Mouse (Mus musculus) MEL (cell line): ENCODE measurements at regions not wholly inside any gene's neighbourhood (a gene's known extent, or its start where the extent isn't known, plus 50 kb on each side); places are given as distances from the start of the nearest gene placed in this dataset.

ENCODE experiments used
- DNase-seq: peaks from one replicate; pipeline ENCODE4 v3.0.0; 2011; ENCODE audit warnings: low read depth, low spot score
- H3K27ac ChIP-seq: 2 replicates; pipeline ENCODE4 v1.5.1; 2012; ENCODE audit warnings: low read depth, mild to moderate bottlenecking, control low read depth, low read length, moderate library complexity; ENCODE audit not compliant: control insufficient read depth
- H3K27me3 ChIP-seq, 2 experiments: fragments of 150-350 bp in 1 of 2; sonication (generic) in 1 of 2; 2 replicates each; pipeline ENCODE4 v1.6.1; 2012; ENCODE audit warnings: low read length in 2 of 2, mild to moderate bottlenecking in 2 of 2, improper control_type of control experiment in 1 of 2, moderate library complexity in 1 of 2; ENCODE audit not compliant: insufficient read depth in 2 of 2, control insufficient read depth in 1 of 2
- H3K36me3 ChIP-seq, 2 experiments: 2 replicates each; pipeline ENCODE4 v1.6.1; 2012 to 2014; ENCODE audit warnings: low read length in 2 of 2, improper control_type of control experiment in 1 of 2, inconsistent platforms in 1 of 2, mild to moderate bottlenecking in 1 of 2; ENCODE audit not compliant: insufficient read depth in 2 of 2, control insufficient read depth in 1 of 2
- H3K4me1 ChIP-seq, 2 experiments: fragments of 150-350 bp in 1 of 2; sonication (generic) in 1 of 2; 2 replicates each; pipeline ENCODE4 v1.6.1; 2012; ENCODE audit warnings: low read length in 2 of 2, improper control_type of control experiment in 1 of 2, mild to moderate bottlenecking in 1 of 2; ENCODE audit not compliant: insufficient read depth in 2 of 2, control insufficient read depth in 1 of 2
- H3K4me3 ChIP-seq, 2 experiments: fragments of 150-350 bp in 1 of 2; sonication (generic) in 1 of 2; 2 replicates each; pipeline ENCODE4 v1.5.1; 2012; ENCODE audit warnings: low read depth in 2 of 2, low read length in 2 of 2, mild to moderate bottlenecking in 2 of 2, moderate library complexity in 2 of 2, control low read depth in 1 of 2, improper control_type of control experiment in 1 of 2; ENCODE audit not compliant: control insufficient read depth in 1 of 2, insufficient read depth in 1 of 2
- H3K79me2 ChIP-seq: 2 replicates; pipeline ENCODE4 v1.6.1; 2012; ENCODE audit warnings: mild to moderate bottlenecking, low read length, moderate library complexity; ENCODE audit not compliant: control insufficient read depth, poor library complexity, insufficient read depth
- H3K9ac ChIP-seq: 2 replicates; pipeline ENCODE4 v1.6.1; 2012; ENCODE audit warnings: low read depth, mild to moderate bottlenecking, control low read depth, low read length, moderate library complexity; ENCODE audit not compliant: control insufficient read depth, poor library complexity, severe bottlenecking
- H3K9me3 ChIP-seq: fragments of 150-350 bp; sonication (generic); replicated peaks from 2 replicates; pipeline ENCODE4 v1.6.1; 2012; ENCODE audit warnings: mild to moderate bottlenecking, low read length, improper control_type of control experiment, moderate library complexity; ENCODE audit not compliant: insufficient read depth
- CHD1 ChIP-seq: IDR thresholded peaks from 2 replicates; pipeline ENCODE4 v1.6.1; 2012; ENCODE audit warnings: low read depth, mild to moderate bottlenecking, inconsistent platforms, low read length, improper control_type of control experiment
- EP300 ChIP-seq, 2 experiments: IDR thresholded peaks; 2 replicates each; pipeline ENCODE4 v1.6.1; 2011; ENCODE audit warnings: improper control_type of control experiment in 2 of 2, low read length in 2 of 2, low read depth in 1 of 2, mild to moderate bottlenecking in 1 of 2
- GABPA ChIP-seq: IDR thresholded peaks from 2 replicates; pipeline ENCODE4 v1.6.1; 2012; ENCODE audit warnings: low read depth, mild to moderate bottlenecking, inconsistent platforms, low read length, improper control_type of control experiment, moderate library complexity
- MAFK ChIP-seq: IDR thresholded peaks from 2 replicates; pipeline ENCODE4 v1.6.1; 2011; ENCODE audit warnings: low read depth, mild to moderate bottlenecking, low read length, improper control_type of control experiment, borderline replicate concordance
- MAZ ChIP-seq: IDR thresholded peaks from 2 replicates; pipeline ENCODE4 v1.6.1; 2012; ENCODE audit warnings: low read depth, mild to moderate bottlenecking, inconsistent platforms, low read length, improper control_type of control experiment
- MYB ChIP-seq: IDR thresholded peaks from 2 replicates; pipeline ENCODE4 v1.6.1; 2011; ENCODE audit warnings: mild to moderate bottlenecking, low read depth, low read length, improper control_type of control experiment
- NELFE ChIP-seq: IDR thresholded peaks from 2 replicates; pipeline ENCODE4 v1.6.1; 2011; ENCODE audit warnings: low read depth, low read length, improper control_type of control experiment
- NRF1 ChIP-seq: IDR thresholded peaks from 2 replicates; pipeline ENCODE4 v1.6.1; 2014; ENCODE audit warnings: low read depth, mild to moderate bottlenecking, inconsistent platforms, low read length, improper control_type of control experiment, moderate library complexity; ENCODE audit not compliant: poor library complexity, insufficient read depth, severe bottlenecking
- POLR2A ChIP-seq, 2 experiments: IDR thresholded peaks; 2 replicates each; pipeline ENCODE4 v1.6.1; 2011 to 2012; ENCODE audit warnings: low read length in 2 of 2, mild to moderate bottlenecking in 2 of 2, control low read depth in 1 of 2, improper control_type of control experiment in 1 of 2, low read depth in 1 of 2, moderate library complexity in 1 of 2; ENCODE audit not compliant: control insufficient read depth in 1 of 2, insufficient read depth in 1 of 2, poor library complexity in 1 of 2
- POLR2AphosphoS2 ChIP-seq: IDR thresholded peaks from 2 replicates; pipeline ENCODE4 v1.6.1; 2011; ENCODE audit warnings: low read length, improper control_type of control experiment
- RAD21 ChIP-seq: IDR thresholded peaks from 2 replicates; pipeline ENCODE4 v1.6.1; 2011; ENCODE audit warnings: mild to moderate bottlenecking, low read depth, low read length, improper control_type of control experiment
- RCOR1 ChIP-seq: IDR thresholded peaks from 2 replicates; pipeline ENCODE4 v1.6.1; 2012; ENCODE audit warnings: low read depth, mild to moderate bottlenecking, inconsistent platforms, low read length, improper control_type of control experiment
- SMC3 ChIP-seq: IDR thresholded peaks from 2 replicates; pipeline ENCODE4 v1.6.1; 2011; ENCODE audit warnings: low read depth, low read length, improper control_type of control experiment
- UBTF ChIP-seq: IDR thresholded peaks from 2 replicates; pipeline ENCODE4 v1.6.1; 2012; ENCODE audit warnings: low read depth, mild to moderate bottlenecking, inconsistent platforms, low read length, improper control_type of control experiment, moderate library complexity, borderline replicate concordance; ENCODE audit not compliant: insufficient read depth
- USF1 ChIP-seq: IDR thresholded peaks from 2 replicates; pipeline ENCODE4 v1.6.1; 2014; ENCODE audit warnings: low read depth, mild to moderate bottlenecking, inconsistent platforms, low read length, improper control_type of control experiment, moderate library complexity
- USF2 ChIP-seq, 2 experiments: IDR thresholded peaks; 2 replicates each; pipeline ENCODE4 v1.6.1; 2011 to 2012; ENCODE audit warnings: improper control_type of control experiment in 2 of 2, low read length in 2 of 2, borderline replicate concordance in 1 of 2, inconsistent platforms in 1 of 2, low read depth in 1 of 2, mild to moderate bottlenecking in 1 of 2; ENCODE audit not compliant: insufficient read depth in 1 of 2
- ZC3H11A ChIP-seq: IDR thresholded peaks from 2 replicates; pipeline ENCODE4 v1.6.1; 2012; ENCODE audit warnings: low read depth, mild to moderate bottlenecking, inconsistent platforms, low read length, improper control_type of control experiment
- ZMIZ1 ChIP-seq: IDR thresholded peaks from 2 replicates; pipeline ENCODE4 v1.6.1; 2012; ENCODE audit warnings: low read depth, mild to moderate bottlenecking, inconsistent platforms, low read length, improper control_type of control experiment, moderate library complexity
- ZNF384 ChIP-seq: IDR thresholded peaks from 2 replicates; pipeline ENCODE4 v1.6.1; 2012; ENCODE audit warnings: low read depth, mild to moderate bottlenecking, inconsistent platforms, low read length, improper control_type of control experiment

- DNase-seq = no peak
- Histone ChIP-seq H3K4me1 (no peaks in the 10 kb centered on the region), H3K9ac (no peak overlapping the region), H3K9me3 (no peaks in the 10 kb centered on the region), H3K36me3 (no peaks in the 10 kb centered on the region), H3K79me2 (no peaks in the 10 kb centered on the region), H3K4me3 (no peak overlapping the region), H3K27ac (no peak overlapping the region), H3K27me3 (no peaks in the 10 kb centered on the region; a peak in 1 of 4 replicates)
- TF ChIP-seq UBTF = no peak
- no peak for TF ChIP-seq MAZ
- TF ChIP-seq ZC3H11A = no peak
These were observed 136.9 kb downstream of the Uaca start for GRCm38 (mm10) chr9:60931290-60931689.

- no peak for DNase-seq
- no peaks in the 10 kb centered on the region; a peak in 1 of 4 replicates for H3K27me3 ChIP-seq
- TF ChIP-seq RCOR1 = no peak
- TF ChIP-seq MAZ = no peak
- TF ChIP-seq POLR2AphosphoS2 = no peak
- TF ChIP-seq ZMIZ1 = no peak
- no peak for TF ChIP-seq MYB
- no peak for TF ChIP-seq GABPA
- no peak for TF ChIP-seq USF1
- no peak for TF ChIP-seq MAFK
- no peak for TF ChIP-seq RAD21
- no peak for TF ChIP-seq ZNF384
- TF ChIP-seq NRF1 = no peak
- TF ChIP-seq EP300 (IDR thresholded peaks at IDR 0.05; ENCODE audit: low read depth in 1 of 2, low read length in 2 of 2) = no peak
- TF ChIP-seq NELFE = no peak
- no peak for TF ChIP-seq SMC3
- TF ChIP-seq USF2 (IDR thresholded peaks at IDR 0.05; ENCODE audit: borderline replicate concordance in 1 of 2, insufficient read depth in 1 of 2, low read depth in 1 of 2, low read length in 2 of 2) = no peak
- TF ChIP-seq CHD1 = no peak
- no peak for TF ChIP-seq POLR2A (IDR thresholded peaks at IDR 0.05; ENCODE audit: control insufficient read depth in 1 of 2, insufficient read depth in 1 of 2, low read depth in 1 of 2, low read length in 2 of 2, poor library complexity in 1 of 2)
- H3K36me3 ChIP-seq = no peaks in the 10 kb centered on the region
- H3K9me3 ChIP-seq = no peaks in the 10 kb centered on the region
- H3K4me3 ChIP-seq = no peak overlapping the region
- no peak overlapping the region for H3K9ac ChIP-seq
- H3K79me2 ChIP-seq = no peaks in the 10 kb centered on the region
- no peak overlapping the region for H3K27ac ChIP-seq
- H3K4me1 ChIP-seq = no peaks in the 10 kb centered on the region
These were observed 142.6 kb downstream of the Uaca start for GRCm38 (mm10) chr9:60936937-60937336.
